Mouse (Mus musculus) intestine, embryonic 16.5 days (tissue): ENCODE measurements around the gene Syt2. TPM values are rescaled to one million over a fixed set of nuclear protein-coding genes. Genes with fewer than 3 reads are reported as not detected.
A peak's percentile ranks its signal among the peaks of the same experiment; 100 is the strongest.

Experiments used
- ATAC-seq: fragments of 200-750 bp; cut with Nextera tagmentation; 2 replicates; pipeline ENCODE4 v1.8.0; 2017; ENCODE audit warnings: moderate TSS enrichment, moderate library complexity
- H3K27ac ChIP-seq: fragments of 300-500 bp; sonication (generic); 2 replicates; pipeline ENCODE4 v1.5.1; 2014; ENCODE audit warnings: mild to moderate bottlenecking, low read length
- H3K27me3 ChIP-seq: fragments of 300-500 bp; sonication (generic); replicated peaks from 2 replicates; pipeline ENCODE4 v1.6.1; 2014; ENCODE audit warnings: low read length, control low read depth, mixed read lengths; ENCODE audit not compliant: control insufficient read depth, insufficient read depth
- H3K36me3 ChIP-seq: fragments of 300-500 bp; sonication (generic); 2 replicates; pipeline ENCODE4 v1.6.1; 2014; ENCODE audit warnings: low read length, control low read depth; ENCODE audit not compliant: control insufficient read depth, insufficient read depth
- H3K4me1 ChIP-seq: fragments of 300-500 bp; sonication (generic); 2 replicates; pipeline ENCODE4 v1.6.1; 2014; ENCODE audit warnings: low read length, control low read depth, mixed read lengths; ENCODE audit not compliant: control insufficient read depth, insufficient read depth
- H3K4me2 ChIP-seq: fragments of 300-500 bp; sonication (generic); 2 replicates; pipeline ENCODE4 v1.6.1; 2014; ENCODE audit warnings: low read depth, low read length, control low read depth
- H3K4me3 ChIP-seq: fragments of 300-500 bp; sonication (generic); 2 replicates; pipeline ENCODE4 v1.5.1; 2014; ENCODE audit warnings: mild to moderate bottlenecking, low read length
- H3K9ac ChIP-seq: fragments of 300-500 bp; sonication (generic); 2 replicates; pipeline ENCODE4 v1.6.1; 2014; ENCODE audit warnings: low read depth, low read length
- H3K9me3 ChIP-seq: fragments of 300-500 bp; sonication (generic); 2 replicates; pipeline ENCODE4 v1.6.1; 2016; ENCODE audit warnings: low read length, control low read depth; ENCODE audit not compliant: control insufficient read depth
- WGBS: fragments of 180-500 bp; shearing (Covaris S2); extraction: QIAGEN DNeasy Blood & Tissue Kit; methylation state at CpG from one replicate; pipeline ENCODE4 v1.1.7; 2014; 5-methylcytosine and 5-hydroxymethylcytosine counted together
- polyA plus RNA-seq: library from polyadenylated mRNA; unstranded; fragments of >200 nt; fragmentation: Nextera tagmentation; extraction: Ambion mirVana; gene quantifications from 2 replicates; pipeline ENCODE4 v1.2.1, GENCODE M21; 2015

Syt2 gene
- polyA plus RNA-seq, 1 experiment from 2014 or later: 1.1 TPM

- no peak overlapping the region for H3K4me3 ChIP-seq
- H3K36me3 ChIP-seq: no peaks in the 10 kb centered on the region
- 0 out of 2 replicates have a peak, but pooled peaks cover 7% of the 10 kb centered on the region for H3K27me3 ChIP-seq
- H3K4me2 ChIP-seq: no peak overlapping the region
- 69% methylated on average over 3 of the region's 3 CpGs for WGBS
- ATAC-seq: no peak
- no peaks in the 10 kb centered on the region for H3K9me3 ChIP-seq
- no peak overlapping the region for H3K9ac ChIP-seq
- peaks cover 16% of the 10 kb centered on the region for H3K4me1 ChIP-seq
- no peak overlapping the region for H3K27ac ChIP-seq
These were observed 61.0 kb downstream of the Syt2 start for GRCm38 (mm10) chr1:134707516-134707915.

- ATAC-seq: 0 out of 2 replicates have a peak, but pooled peaks have one; percentile 13
- 12% methylated on average over 8 of the region's 8 CpGs for WGBS
- H3K27me3 ChIP-seq: 0 out of 2 replicates have a peak, but pooled peaks cover 7% of the 10 kb centered on the region
- H3K27ac ChIP-seq: no peak overlapping the region
- peaks cover 13% of the 10 kb centered on the region for H3K4me1 ChIP-seq
- H3K4me2 ChIP-seq: peak overlapping the region; percentile 83
- H3K4me3 ChIP-seq: peak overlapping the region; percentile 47
- no peaks in the 10 kb centered on the region for H3K36me3 ChIP-seq
- no peaks in the 10 kb centered on the region for H3K9me3 ChIP-seq
- peak overlapping the region; percentile 48; the same call in 1 of the 2 replicates for H3K9ac ChIP-seq
These were observed 61.8 kb downstream of the Syt2 start for GRCm38 (mm10) chr1:134708274-134708673.

DNA sequence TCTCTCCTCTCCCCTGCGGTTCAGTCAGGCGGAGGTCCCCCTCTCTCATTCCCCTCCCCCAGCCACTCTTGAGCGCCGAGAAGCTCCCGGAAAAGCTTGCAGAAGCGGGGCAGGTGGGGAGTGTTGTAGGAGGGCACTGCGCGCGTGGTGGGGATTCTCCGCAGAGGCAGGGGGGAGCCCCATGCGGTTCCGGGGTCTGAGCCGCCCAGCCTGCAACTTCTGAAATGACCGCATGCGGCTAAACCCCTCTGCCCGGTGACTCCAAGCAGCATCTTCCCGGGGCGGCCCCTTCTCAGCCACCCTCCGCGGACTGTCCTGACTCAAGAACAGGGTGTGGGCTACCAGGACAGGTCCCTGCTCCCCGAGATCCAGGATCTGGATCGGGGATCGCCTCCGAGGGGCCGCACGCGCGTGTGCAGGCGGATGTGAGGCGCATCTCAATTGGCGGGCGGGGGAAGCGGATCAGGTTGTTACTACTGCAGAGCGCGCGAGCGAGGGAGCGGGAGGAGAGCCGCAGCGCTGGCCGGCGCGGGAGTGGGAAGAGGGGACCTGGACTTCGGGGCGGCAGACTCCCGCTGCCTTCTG is 62.4 kb downstream of the Syt2 start:
- H3K27ac ChIP-seq: no peak overlapping the region
- no peaks in the 10 kb centered on the region for H3K36me3 ChIP-seq
- no peaks in the 10 kb centered on the region for H3K9me3 ChIP-seq
- WGBS: under 1% methylated on average over 45 of the region's 46 CpGs
- peak; percentile 45; the same call in 1 of the 2 replicates for ATAC-seq
- 0 out of 2 replicates have a peak, but pooled peaks cover 7% of the 10 kb centered on the region for H3K27me3 ChIP-seq
- H3K4me3 ChIP-seq: peak overlapping the region; percentile 47
- H3K4me1 ChIP-seq: peaks cover 14% of the 10 kb centered on the region
- peak overlapping the region; percentile 83 for H3K4me2 ChIP-seq
- H3K9ac ChIP-seq: peak overlapping the region; percentile 48

DNA sequence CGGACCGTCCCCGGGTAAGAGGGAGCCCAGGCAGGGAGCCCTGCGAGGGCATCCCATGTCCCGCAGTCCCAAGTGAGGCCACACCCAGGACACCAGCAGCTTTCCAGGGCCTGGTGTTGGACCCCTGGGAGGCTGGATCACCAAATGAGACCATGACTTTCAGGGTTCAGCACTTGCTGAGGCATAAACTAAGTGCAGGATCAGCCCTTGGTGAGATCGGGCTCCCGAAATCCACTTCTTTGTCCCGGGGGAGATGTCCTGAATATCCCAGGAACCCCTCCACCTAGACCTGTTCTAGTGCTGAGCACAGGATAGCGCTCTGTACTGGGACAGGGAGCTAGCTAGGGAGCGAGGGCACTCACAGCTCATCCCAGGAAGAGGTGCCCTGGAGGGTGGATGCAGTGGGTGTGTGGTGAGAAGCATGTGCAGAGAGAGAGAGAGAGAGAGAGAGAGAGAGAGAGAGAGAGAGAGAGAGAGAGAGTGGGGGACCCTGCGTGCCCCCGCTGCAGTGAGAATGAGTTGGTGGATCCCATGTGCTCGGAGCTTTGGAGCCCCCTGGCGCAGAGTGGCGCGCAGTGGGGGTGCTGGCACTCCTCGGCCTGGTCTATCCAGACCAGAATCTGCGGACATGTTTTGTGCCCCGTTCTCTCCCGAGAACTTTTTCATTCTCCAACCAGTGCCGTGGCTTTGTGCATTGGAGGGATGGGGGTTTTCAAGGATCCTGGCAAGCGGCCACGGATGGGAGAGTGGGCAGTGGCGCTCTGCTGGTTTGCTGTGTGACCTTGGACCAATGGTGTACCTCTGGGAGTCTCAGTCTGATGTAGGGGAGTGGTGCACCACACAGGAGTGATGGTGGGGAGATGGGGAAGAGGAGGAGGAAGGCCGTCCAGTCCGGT is 63.2 kb downstream of the Syt2 start:
- ATAC-seq: no peak
- peak overlapping the region; percentile 48 for H3K9ac ChIP-seq
- 0 out of 2 replicates have a peak, but pooled peaks cover 7% of the 10 kb centered on the region for H3K27me3 ChIP-seq
- H3K36me3 ChIP-seq: no peaks in the 10 kb centered on the region
- no peak overlapping the region for H3K27ac ChIP-seq
- no peaks in the 10 kb centered on the region for H3K9me3 ChIP-seq
- H3K4me3 ChIP-seq: peak overlapping the region; percentile 47
- peaks cover 14% of the 10 kb centered on the region for H3K4me1 ChIP-seq
- WGBS: 28% methylated on average over 26 of the region's 26 CpGs
- peak overlapping the region; percentile 83 for H3K4me2 ChIP-seq

DNA sequence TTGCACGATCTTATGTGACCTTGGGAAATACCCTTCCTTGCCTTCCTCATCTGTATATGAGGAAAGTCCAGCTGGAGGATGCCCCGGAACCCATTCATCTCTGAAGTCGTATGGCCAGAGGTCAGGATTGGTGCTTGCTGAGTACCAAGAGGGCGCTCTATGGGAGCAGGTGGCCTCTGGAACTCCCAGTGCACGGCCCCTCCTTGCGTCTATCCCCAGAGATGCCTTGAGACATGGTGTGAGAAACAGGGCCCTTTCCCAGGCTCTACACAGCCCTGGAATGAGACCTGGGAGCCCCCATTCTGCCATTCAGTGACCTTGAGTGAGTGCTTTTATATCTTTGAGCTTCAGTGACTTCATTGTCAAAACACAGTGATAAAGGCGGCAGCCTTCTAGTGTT is 64.6 kb downstream of the Syt2 start:
- Histone ChIP-seq H3K27me3 (0 out of 2 replicates have a peak, but pooled peaks cover 7% of the 10 kb centered on the region), H3K4me2 (no peak overlapping the region), H3K36me3 (no peaks in the 10 kb centered on the region), H3K4me3 (no peak overlapping the region), H3K9ac (no peak overlapping the region), H3K4me1 (peaks cover 14% of the 10 kb centered on the region), H3K9me3 (no peaks in the 10 kb centered on the region), H3K27ac (no peak overlapping the region)
- ATAC-seq: no peak
- WGBS: 64% methylated on average over 7 of the region's 7 CpGs

GRCm38 (mm10) chr1:134711653-134712052 is 65.2 kb downstream of the Syt2 start:
- Histone ChIP-seq H3K4me1 (peaks cover 14% of the 10 kb centered on the region), H3K27ac (no peak overlapping the region), H3K9me3 (no peaks in the 10 kb centered on the region), H3K27me3 (0 out of 2 replicates have a peak, but pooled peaks cover 7% of the 10 kb centered on the region), H3K36me3 (no peaks in the 10 kb centered on the region), H3K9ac (no peak overlapping the region), H3K4me2 (no peak overlapping the region), H3K4me3 (no peak overlapping the region)
- ATAC-seq: no peak
- WGBS: 68% methylated on average over 5 of the region's 5 CpGs

DNA sequence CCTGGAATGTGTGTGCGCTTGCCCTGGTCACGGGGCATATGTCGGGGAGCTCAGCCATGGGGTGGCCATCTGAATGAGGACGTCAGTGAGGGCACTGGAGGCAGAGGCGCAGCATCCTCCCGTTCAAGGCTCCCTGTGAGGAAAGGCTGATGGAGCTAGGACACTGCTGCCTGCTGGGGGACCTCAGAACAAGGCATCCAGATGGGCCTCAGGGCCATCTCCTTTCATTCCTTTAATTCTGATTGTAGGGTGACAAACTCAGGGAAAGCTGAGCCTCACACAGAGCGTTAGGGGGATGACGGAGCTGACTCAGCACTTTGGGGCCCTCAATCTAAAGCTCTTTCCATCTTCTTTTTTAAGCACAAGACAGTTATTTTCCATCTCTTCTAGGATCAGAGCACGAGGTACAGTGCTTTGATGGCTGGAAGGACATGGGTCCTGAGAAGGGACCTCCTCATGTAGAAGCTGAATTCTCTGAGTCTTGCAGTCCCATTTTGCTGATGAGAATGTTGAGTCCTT is 66.4 kb downstream of the Syt2 start:
- 79% methylated on average over 9 of the region's 9 CpGs for WGBS
- H3K27me3 ChIP-seq: 0 out of 2 replicates have a peak, but pooled peaks cover 7% of the 10 kb centered on the region
- no peak overlapping the region for H3K9ac ChIP-seq
- peaks cover 14% of the 10 kb centered on the region for H3K4me1 ChIP-seq
- no peak overlapping the region for H3K4me3 ChIP-seq
- no peaks in the 10 kb centered on the region for H3K9me3 ChIP-seq
- no peaks in the 10 kb centered on the region for H3K36me3 ChIP-seq
- no peak overlapping the region for H3K27ac ChIP-seq
- H3K4me2 ChIP-seq: no peak overlapping the region
- no peak for ATAC-seq

GRCm38 (mm10) chr1:134713421-134713969 is 67.0 kb downstream of the Syt2 start:
- Histone ChIP-seq H3K4me3 (no peak overlapping the region), H3K4me2 (no peak overlapping the region), H3K9me3 (no peaks in the 10 kb centered on the region), H3K4me1 (peaks cover 10% of the 10 kb centered on the region), H3K27me3 (0 out of 2 replicates have a peak, but pooled peaks cover 7% of the 10 kb centered on the region), H3K36me3 (no peaks in the 10 kb centered on the region), H3K27ac (no peak overlapping the region), H3K9ac (no peak overlapping the region)
- peak; percentile 47 for ATAC-seq
- 32% methylated on average over 11 of the region's 11 CpGs for WGBS

- Histone ChIP-seq H3K27ac (no peak overlapping the region), H3K9me3 (no peaks in the 10 kb centered on the region), H3K4me2 (no peak overlapping the region), H3K4me1 (peaks cover 6% of the 10 kb centered on the region), H3K9ac (no peak overlapping the region), H3K36me3 (no peaks in the 10 kb centered on the region), H3K27me3 (0 out of 2 replicates have a peak, but pooled peaks cover 6% of the 10 kb centered on the region), H3K4me3 (no peak overlapping the region)
- WGBS: 65% methylated on average over 8 of the region's 8 CpGs
- ATAC-seq: no peak
These were observed 67.7 kb downstream of the Syt2 start for GRCm38 (mm10) chr1:134714166-134714565.
